Mouse (Mus musculus) neural tube, embryonic 11.5 days (tissue): ENCODE measurements around the gene Klhl22. TPM values are rescaled to one million over a fixed set of nuclear protein-coding genes. Genes with fewer than 3 reads are reported as not detected.

Experiments used
- ATAC-seq: fragments of 200-750 bp; cut with Nextera tagmentation; 2 replicates; pipeline ENCODE4 v1.8.0; 2017; ENCODE audit warnings: moderate number of reproducible peaks, mild to moderate bottlenecking, moderate TSS enrichment, moderate library complexity; ENCODE audit not compliant: insufficient read depth, low FRiP score, low TSS enrichment
- DNase-seq: peaks from one replicate; pipeline ENCODE4 v3.0.0-alpha.2; 2015; ENCODE audit warnings: low spot score
- H3K27ac ChIP-seq: fragments of 300-500 bp; sonication (generic); 2 replicates; pipeline ENCODE4 v1.5.1; 2014; ENCODE audit warnings: low read depth, mild to moderate bottlenecking, low read length
- H3K27me3 ChIP-seq: fragments of 300-500 bp; sonication (generic); 2 replicates; pipeline ENCODE4 v1.6.1; 2014; ENCODE audit warnings: mild to moderate bottlenecking, low read length, mixed read lengths; ENCODE audit not compliant: control insufficient read depth, insufficient read depth
- H3K36me3 ChIP-seq: fragments of 300-500 bp; sonication (generic); 2 replicates; pipeline ENCODE4 v1.6.1; 2014; ENCODE audit warnings: mild to moderate bottlenecking, low read length, moderate library complexity, mixed read lengths; ENCODE audit not compliant: control insufficient read depth, insufficient read depth
- H3K4me1 ChIP-seq: fragments of 300-500 bp; sonication (generic); 2 replicates; pipeline ENCODE4 v1.6.1; 2014; ENCODE audit warnings: low read length, mixed read lengths; ENCODE audit not compliant: control insufficient read depth, insufficient read depth
- H3K4me2 ChIP-seq: fragments of 300-500 bp; sonication (generic); 2 replicates; pipeline ENCODE4 v1.6.1; 2014; ENCODE audit warnings: low read depth, mild to moderate bottlenecking, moderate library complexity
- H3K4me3 ChIP-seq: fragments of 300-500 bp; sonication (generic); 2 replicates; pipeline ENCODE4 v1.5.1; 2014; ENCODE audit warnings: low read depth, low read length
- H3K9ac ChIP-seq: fragments of 300-500 bp; sonication (generic); 2 replicates; pipeline ENCODE4 v1.6.1; 2014; ENCODE audit warnings: mild to moderate bottlenecking, low read length
- H3K9me3 ChIP-seq: fragments of 300-500 bp; sonication (generic); 2 replicates; pipeline ENCODE4 v1.6.1; 2016; ENCODE audit warnings: low read length; ENCODE audit not compliant: control insufficient read depth
- WGBS: fragments of 180-500 bp; shearing (Covaris S2); extraction: QIAGEN DNeasy Blood & Tissue Kit; methylation state at CpG from one replicate; pipeline ENCODE4 v1.1.7; 2014; 5-methylcytosine and 5-hydroxymethylcytosine counted together
- polyA plus RNA-seq: library from polyadenylated mRNA; unstranded; fragments of >200 nt; fragmentation: Nextera tagmentation; extraction: Ambion mirVana; gene quantifications from 2 replicates; pipeline ENCODE4 v1.2.1, GENCODE M21; 2014

Gene Klhl22
- polyA plus RNA-seq, 1 experiment from 2014 or later = 62.4 TPM

DNA sequence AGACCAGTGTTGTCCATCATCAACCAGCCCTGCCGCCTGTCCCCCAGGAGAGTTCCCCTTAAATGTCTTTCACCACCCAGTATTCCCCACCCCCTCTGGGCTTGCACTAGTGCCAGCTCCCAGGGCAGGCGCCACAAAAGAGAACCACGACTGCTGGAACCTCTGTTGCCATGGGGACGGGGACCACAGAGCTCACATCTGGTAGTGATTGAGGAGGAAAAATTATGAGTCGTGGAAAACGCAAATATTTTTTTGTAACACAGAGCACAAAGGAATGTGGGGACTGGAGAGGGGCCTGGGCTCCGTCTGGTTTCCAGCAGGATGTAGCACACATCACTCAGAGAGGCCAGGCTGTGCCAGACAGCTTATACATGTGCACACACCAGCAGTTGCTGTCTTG is 50.3 kb downstream of the Klhl22 start:
- Histone ChIP-seq H3K4me2 (no peak overlapping the region), H3K27ac (peak overlapping the region; percentile 70), H3K27me3 (peaks cover 37% of the 10 kb centered on the region), H3K9me3 (no peaks in the 10 kb centered on the region), H3K9ac (no peak overlapping the region), H3K4me1 (peaks cover 22% of the 10 kb centered on the region), H3K36me3 (no peaks in the 10 kb centered on the region), H3K4me3 (no peak overlapping the region)
- ATAC-seq (no peak), DNase-seq (peak; percentile 61)
- 34% methylated on average over 7 of the region's 7 CpGs for WGBS

DNA sequence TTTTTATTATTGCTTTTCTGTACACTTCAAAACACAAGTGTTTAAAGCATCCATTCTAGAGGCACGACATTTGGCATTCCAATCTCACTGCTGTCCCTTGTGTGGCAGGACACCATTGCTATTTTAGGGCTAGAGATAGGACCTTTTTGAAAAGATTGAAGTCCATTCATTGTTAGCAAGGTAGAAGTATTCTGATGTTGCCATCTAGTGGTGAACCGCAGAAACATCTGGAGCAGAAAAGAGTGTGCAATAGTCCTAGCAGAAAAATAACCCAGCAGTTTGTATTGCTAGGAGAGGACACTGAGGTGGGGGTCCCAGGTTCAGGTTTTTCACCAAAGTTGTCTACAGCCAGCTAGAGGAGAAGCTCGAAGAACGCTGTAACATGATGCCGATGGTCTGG is 52.7 kb downstream of the Klhl22 start:
- H3K4me2 ChIP-seq = no peak overlapping the region
- H3K27me3 ChIP-seq = peaks cover 24% of the 10 kb centered on the region
- peaks cover 12% of the 10 kb centered on the region for H3K4me1 ChIP-seq
- DNase-seq (no peak), ATAC-seq (no peak)
- WGBS = 9% methylated on average over 5 of the region's 5 CpGs
- H3K9me3 ChIP-seq = no peaks in the 10 kb centered on the region
- H3K4me3 ChIP-seq = no peak overlapping the region
- H3K36me3 ChIP-seq = no peaks in the 10 kb centered on the region
- no peak overlapping the region for H3K27ac ChIP-seq
- no peak overlapping the region for H3K9ac ChIP-seq

DNA sequence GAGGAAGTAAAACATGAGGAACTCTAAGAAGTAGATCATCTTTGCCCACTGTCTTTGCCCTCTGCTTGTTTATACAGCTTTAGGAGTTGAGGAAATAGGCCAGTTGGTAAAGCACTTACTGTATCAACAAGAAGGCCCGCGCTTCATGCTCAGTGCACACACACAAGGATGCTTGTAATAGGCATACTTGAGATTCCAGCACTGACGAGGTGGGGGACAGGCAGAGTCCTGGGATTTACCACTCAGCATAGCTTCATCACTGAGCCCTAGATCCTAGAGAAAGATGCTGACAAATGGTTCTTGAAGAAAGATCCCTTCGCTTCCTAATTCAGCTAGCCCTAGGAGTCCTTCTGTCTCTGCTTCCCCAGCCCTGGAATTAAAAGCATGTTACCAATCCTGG is 53.8 kb downstream of the Klhl22 start:
- Histone ChIP-seq H3K4me1 (peaks cover 6% of the 10 kb centered on the region; the same call in 1 of the 2 replicates), H3K4me2 (no peak overlapping the region), H3K4me3 (no peak overlapping the region), H3K9me3 (no peaks in the 10 kb centered on the region), H3K9ac (no peak overlapping the region), H3K27ac (no peak overlapping the region), H3K36me3 (no peaks in the 10 kb centered on the region), H3K27me3 (peaks cover 21% of the 10 kb centered on the region)
- ATAC-seq = no peak
- WGBS = 47% methylated on average over 4 of the region's 4 CpGs
- DNase-seq = no peak

DNA sequence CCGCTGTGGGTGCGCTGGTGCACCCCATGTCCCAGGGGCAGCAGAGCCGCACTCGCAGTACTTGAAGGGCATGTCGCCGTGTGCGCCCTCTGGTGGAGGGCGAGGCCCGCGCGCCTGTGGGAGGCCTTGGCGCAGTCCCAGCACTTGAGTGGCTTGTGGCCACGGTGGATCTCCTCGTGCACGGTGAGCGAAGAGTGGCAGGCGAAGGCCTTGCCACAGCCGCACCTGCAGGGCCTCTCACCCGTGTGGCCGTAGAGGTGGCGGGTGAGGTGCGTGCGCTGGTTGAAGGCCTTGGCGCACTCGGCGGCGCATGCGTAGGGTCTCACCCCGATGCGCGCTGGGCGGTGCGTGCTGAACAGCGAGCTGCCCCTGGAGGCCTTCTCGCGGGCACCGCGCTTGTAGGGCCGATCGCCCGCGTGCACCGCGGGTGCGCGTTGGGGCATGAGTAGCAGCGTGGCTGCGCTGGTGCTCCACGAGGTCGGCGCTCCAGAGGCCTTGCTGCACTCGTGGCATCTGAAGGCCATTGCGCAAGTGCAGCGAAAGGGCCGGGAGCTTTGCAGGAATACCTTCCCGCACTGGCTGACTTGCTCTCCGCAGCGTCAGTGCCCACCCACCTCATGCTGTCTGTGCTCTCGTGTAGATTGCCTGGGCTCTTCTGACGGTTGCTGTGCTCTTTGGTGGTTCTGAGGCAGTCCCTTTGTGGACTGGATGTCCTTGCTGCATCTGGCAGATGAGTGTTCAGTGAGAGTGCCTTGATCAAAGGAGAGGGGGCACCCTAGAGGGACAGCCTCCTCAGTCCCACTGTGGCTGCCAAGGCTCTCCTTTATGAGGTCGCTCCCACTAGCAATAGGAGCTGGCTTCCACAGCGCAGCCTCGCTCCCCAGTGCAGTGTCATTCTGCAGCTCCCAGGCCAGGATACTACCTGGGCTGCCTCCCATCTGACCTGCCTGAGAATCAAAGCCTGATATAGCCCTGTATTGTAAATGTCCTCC is 56.3 kb downstream of the Klhl22 start:
- peak; percentile 88 for ATAC-seq
- Histone ChIP-seq H3K27ac (no peak overlapping the region), H3K36me3 (no peaks in the 10 kb centered on the region), H3K4me1 (no peaks in the 10 kb centered on the region), H3K27me3 (peaks cover 13% of the 10 kb centered on the region), H3K4me3 (peak overlapping the region; percentile 41), H3K9me3 (no peaks in the 10 kb centered on the region), H3K4me2 (peak overlapping the region; percentile 79), H3K9ac (peak overlapping the region; percentile 61)
- WGBS = 2% methylated on average over 63 of the region's 63 CpGs
- peak; percentile 87 for DNase-seq

DNA sequence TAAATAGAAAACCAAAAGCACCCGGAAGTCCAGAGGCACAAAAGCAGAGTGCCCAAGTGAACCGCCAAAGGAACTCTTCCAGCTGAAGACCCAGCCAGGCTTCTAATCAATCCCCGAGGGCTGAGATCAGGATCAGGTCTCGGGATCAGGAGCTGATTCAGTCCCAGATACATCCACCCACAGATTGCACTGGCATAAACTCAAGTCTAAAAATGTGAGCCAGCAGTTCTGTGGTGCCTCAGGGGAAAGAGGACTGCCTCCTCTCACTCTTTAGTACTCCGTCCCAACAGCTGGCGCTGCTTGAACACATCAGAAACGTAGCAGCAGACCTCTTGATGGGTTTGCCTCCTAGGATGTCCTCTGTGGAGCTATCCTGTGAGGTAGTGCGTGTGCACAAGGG is 57.1 kb downstream of the Klhl22 start:
- Histone ChIP-seq H3K36me3 (no peaks in the 10 kb centered on the region), H3K4me3 (no peak overlapping the region), H3K27me3 (peaks cover 10% of the 10 kb centered on the region), H3K27ac (no peak overlapping the region), H3K4me2 (no peak overlapping the region), H3K9me3 (no peaks in the 10 kb centered on the region), H3K4me1 (no peaks in the 10 kb centered on the region), H3K9ac (no peak overlapping the region)
- 83% methylated on average over 8 of the region's 8 CpGs for WGBS
- ATAC-seq (no peak), DNase-seq (peak; percentile 11)

DNA sequence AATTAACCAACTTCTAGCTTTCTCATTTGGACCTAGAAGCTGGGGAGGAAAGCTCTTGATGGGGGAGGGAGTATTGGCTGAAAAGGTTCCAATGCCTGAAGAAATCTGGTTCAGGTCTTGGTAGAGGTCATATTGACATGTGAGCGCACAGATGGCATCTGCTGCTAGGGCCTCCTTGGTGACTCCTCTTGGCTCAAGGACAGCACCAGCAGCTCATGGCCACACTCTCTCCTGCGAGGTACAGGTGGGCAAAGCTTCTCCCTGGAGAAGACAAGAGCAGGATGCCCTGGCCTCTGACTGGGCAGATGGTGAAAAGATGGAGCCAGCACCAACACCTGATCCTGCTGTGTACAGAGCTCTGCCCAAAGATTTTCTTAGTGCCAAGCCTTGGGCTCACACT is 67.1 kb downstream of the Klhl22 start:
- no peak overlapping the region for H3K27ac ChIP-seq
- 81% methylated on average over 2 of the region's 2 CpGs for WGBS
- no peaks in the 10 kb centered on the region for H3K9me3 ChIP-seq
- H3K27me3 ChIP-seq = peaks cover 4% of the 10 kb centered on the region
- H3K9ac ChIP-seq = no peak overlapping the region
- ATAC-seq (no peak), DNase-seq (no peak)
- no peak overlapping the region for H3K4me3 ChIP-seq
- 0 out of 2 replicates have a peak, but pooled peaks cover 3% of the 10 kb centered on the region for H3K4me1 ChIP-seq
- no peak overlapping the region for H3K4me2 ChIP-seq
- no peaks in the 10 kb centered on the region for H3K36me3 ChIP-seq

DNA sequence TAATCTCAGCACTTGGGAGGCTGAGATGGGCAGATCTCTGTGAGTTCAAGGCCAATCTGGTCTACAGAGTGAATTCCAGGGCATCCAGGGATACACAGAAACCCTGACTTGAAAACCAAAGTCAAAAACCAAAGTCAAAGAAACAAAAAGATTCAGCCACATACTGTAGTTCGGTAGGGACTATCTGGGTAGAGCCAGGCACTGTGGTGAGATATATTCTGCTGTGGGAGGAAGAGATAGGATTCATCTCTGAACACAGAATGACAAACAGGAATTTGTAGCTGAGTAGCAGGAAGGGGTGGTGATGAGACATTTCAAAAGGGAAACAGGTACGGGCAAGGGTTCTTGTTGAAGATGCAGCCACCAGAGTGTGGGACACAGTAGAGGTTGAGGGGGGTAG is 68.8 kb downstream of the Klhl22 start:
- Histone ChIP-seq H3K27me3 (peaks cover 21% of the 10 kb centered on the region), H3K9ac (no peak overlapping the region), H3K4me1 (0 out of 2 replicates have a peak, but pooled peaks cover 3% of the 10 kb centered on the region), H3K27ac (no peak overlapping the region), H3K9me3 (no peaks in the 10 kb centered on the region), H3K4me3 (no peak overlapping the region), H3K4me2 (no peak overlapping the region), H3K36me3 (no peaks in the 10 kb centered on the region)
- 89% methylated on average over 2 of the region's 2 CpGs for WGBS
- DNase-seq = no peak
- ATAC-seq = no peak

DNA sequence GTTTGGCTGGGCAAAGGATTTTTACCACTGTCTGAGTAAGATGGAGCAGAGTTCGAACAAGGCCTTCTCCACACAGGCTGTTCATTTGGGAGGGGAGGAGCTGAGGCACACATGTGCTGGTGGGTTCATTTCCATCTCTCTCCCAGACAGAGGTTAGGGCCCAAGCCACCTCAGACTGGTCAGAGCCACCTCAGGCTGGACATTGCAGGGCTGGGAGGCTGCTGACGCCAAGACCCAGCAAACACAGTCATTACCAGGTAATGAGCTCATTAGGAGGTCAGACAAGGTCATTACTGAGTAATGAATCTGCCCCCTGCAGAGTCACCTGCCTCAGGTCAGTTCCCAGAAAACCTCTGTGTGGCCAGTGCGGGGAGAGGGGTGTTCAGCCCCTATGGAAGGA is 69.4 kb downstream of the Klhl22 start:
- no peak overlapping the region for H3K27ac ChIP-seq
- 61% methylated on average over 3 of the region's 3 CpGs for WGBS
- DNase-seq = no peak
- no peaks in the 10 kb centered on the region for H3K36me3 ChIP-seq
- no peak overlapping the region for H3K9ac ChIP-seq
- H3K27me3 ChIP-seq = peaks cover 27% of the 10 kb centered on the region
- no peak overlapping the region for H3K4me2 ChIP-seq
- no peak for ATAC-seq
- H3K4me3 ChIP-seq = no peak overlapping the region
- 0 out of 2 replicates have a peak, but pooled peaks cover 3% of the 10 kb centered on the region for H3K4me1 ChIP-seq
- no peaks in the 10 kb centered on the region for H3K9me3 ChIP-seq
